Mouse (Mus musculus) thymus, postnatal 0 days (tissue): ENCODE data around the gene Coasy. TPM values are rescaled to one million over a fixed set of nuclear protein-coding genes. Genes with fewer than 3 reads are reported as not detected.

Experiments
- DNase-seq: peaks from one replicate; pipeline ENCODE4 v3.0.0-alpha.2; 2015; ENCODE audit warnings: low spot score
- polyA plus RNA-seq: library from polyadenylated mRNA; unstranded; fragments of >200 nt; fragmentation: Nextera tagmentation; extraction: Ambion mirVana; gene quantifications from 2 replicates; pipeline ENCODE4 v1.2.1, GENCODE M21; 2015

The Coasy gene
- polyA plus RNA-seq, 1 experiment from 2014 or later, result 37.3 TPM

DNA sequence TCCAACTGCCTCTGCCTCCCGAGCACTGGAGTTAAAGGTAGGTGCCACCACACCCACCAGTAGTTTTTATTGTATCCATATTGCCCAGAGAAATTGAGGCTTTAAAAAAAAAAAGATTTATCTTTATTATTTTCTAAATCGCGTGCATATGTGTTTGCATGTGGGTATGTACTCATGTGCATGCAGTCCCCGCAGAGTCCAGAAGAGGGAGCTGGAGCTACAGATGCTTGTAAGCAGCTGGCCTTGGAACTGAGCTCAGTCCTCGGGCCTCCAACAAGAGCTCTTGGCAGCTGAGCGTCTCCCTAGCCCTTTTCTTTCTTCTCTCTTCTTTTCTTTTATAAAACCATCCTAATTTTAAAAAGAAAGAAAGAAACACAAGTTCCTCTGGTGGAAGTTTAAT lies 49.3 kb downstream of the Coasy start:
- peak; percentile 42 for DNase-seq

DNA sequence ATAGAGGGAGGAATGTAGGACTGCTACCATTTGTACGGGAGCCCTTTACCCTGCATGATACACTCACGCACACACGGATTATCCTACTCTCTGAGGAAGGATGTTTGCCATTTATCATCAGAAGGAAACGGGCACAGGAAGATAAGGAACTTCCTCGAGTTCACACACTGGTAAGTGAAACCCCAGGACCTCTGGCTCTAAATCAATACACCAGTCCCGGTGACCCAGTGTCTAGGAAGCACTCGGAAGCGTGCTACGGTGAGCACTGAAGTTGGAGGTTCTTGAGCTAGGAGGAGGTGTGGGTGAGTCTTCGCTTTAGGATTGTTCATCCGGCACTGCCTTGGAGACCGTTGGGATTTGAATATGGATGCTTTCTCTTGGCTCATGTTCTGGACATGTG lies 50.7 kb downstream of the Coasy start:
- no peak for DNase-seq

DNA sequence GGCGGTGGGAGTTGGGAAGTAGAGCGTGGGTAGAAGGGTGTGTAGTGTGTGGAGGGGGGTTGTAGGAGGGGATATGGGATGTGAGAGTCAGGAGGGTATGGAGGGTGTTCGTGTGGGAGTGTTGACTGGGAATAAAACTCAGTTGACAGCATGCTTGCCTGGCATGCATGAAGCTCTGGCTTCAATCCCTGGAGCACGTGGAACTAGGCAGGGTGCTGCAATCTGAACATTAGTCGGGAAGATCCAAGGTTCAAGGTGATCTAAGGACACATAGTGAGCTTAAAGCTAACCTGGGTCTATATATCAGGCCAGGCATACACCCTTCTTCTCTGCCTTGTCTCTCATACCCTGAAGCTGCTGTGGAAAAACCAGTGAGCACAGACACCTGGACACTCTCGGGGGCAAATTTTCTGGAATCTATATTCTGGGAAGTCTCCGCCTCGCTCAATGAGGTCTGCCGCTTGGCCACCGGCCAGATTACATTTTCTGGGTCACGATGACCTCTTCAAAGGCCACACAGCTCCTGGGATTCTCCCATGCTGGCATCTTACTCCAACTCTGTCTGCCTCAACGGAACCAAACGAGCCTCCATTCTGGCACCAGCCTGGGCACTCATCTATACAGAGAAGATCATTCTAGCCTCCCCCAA lies 52.0 kb downstream of the Coasy start:
- DNase-seq, result no peak

Other genes starting within 250 kb of the Coasy start
- 99.6 and 105 TPM in 2 replicates for gene Stat5b, start 231.8 kb upstream of the Coasy start, polyA plus RNA-seq
- gene Stat5a, start 223.2 kb upstream of the Coasy start, polyA plus RNA-seq, result 61.2 and 62.7 TPM in 2 replicates
- gene Stat3, start 143.0 kb upstream of the Coasy start, polyA plus RNA-seq, result 79.7 and 84.2 TPM in 2 replicates
- 61.0 and 64.2 TPM in 2 replicates for gene Cavin1, start 111.7 kb upstream of the Coasy start, polyA plus RNA-seq
- gene Atp6v0a1, start 73.1 kb upstream of the Coasy start, polyA plus RNA-seq, result 17.6 and 19.1 TPM in 2 replicates
- 10.5 and 11.5 TPM in 2 replicates for gene Naglu, start 12.6 kb upstream of the Coasy start, polyA plus RNA-seq
- gene Hsd17b1, start 4.2 kb upstream of the Coasy start, polyA plus RNA-seq, result 0.10 and 0.13 TPM in 2 replicates
- 79.8 and 80.8 TPM in 2 replicates for gene Mlx, start 4.7 kb downstream of the Coasy start, polyA plus RNA-seq
- 34.6 and 39.0 TPM in 2 replicates for gene Psmc3ip, start 12.9 kb downstream of the Coasy start, polyA plus RNA-seq
- 20.9 and 22.2 TPM in 2 replicates for gene Retreg3, start 37.3 kb downstream of the Coasy start, polyA plus RNA-seq
- gene Tubg1, start 37.4 kb downstream of the Coasy start, polyA plus RNA-seq, result 73.0 and 80.2 TPM in 2 replicates
- gene Tubg2, start 73.3 kb downstream of the Coasy start, polyA plus RNA-seq, result 1.5 and 1.6 TPM in 2 replicates
- gene Cntnap1, start 88.0 kb downstream of the Coasy start, polyA plus RNA-seq, result 0.32 and 0.53 TPM in 2 replicates
- gene Plekhh3, start 88.8 kb downstream of the Coasy start, polyA plus RNA-seq, result 2.4 and 2.8 TPM in 2 replicates
- 1.7 and 1.8 TPM in 2 replicates for gene Ccr10, start 92.9 kb downstream of the Coasy start, polyA plus RNA-seq
- 13.7 and 13.8 TPM in 2 replicates for gene Ezh1, start 143.9 kb downstream of the Coasy start, polyA plus RNA-seq
- 29.6 and 30.8 TPM in 2 replicates for gene Ramp2, start 163.5 kb downstream of the Coasy start, polyA plus RNA-seq
- 132 and 149 TPM in 2 replicates for gene Vps25, start 171.1 kb downstream of the Coasy start, polyA plus RNA-seq
- gene Wnk4, start 178.0 kb downstream of the Coasy start, polyA plus RNA-seq, result 1.4 and 2.1 TPM in 2 replicates
- 1.3 and 1.9 TPM in 2 replicates for gene Cntd1, start 196.4 kb downstream of the Coasy start, polyA plus RNA-seq
- gene Coa3, start 196.5 kb downstream of the Coasy start, polyA plus RNA-seq, result 164 and 179 TPM in 2 replicates
- gene Becn1, start 219.7 kb downstream of the Coasy start, polyA plus RNA-seq, result 182 and 191 TPM in 2 replicates
- gene Psme3, start 233.6 kb downstream of the Coasy start, polyA plus RNA-seq, result 123 and 135 TPM in 2 replicates
- gene Aoc2, start 242.5 kb downstream of the Coasy start, polyA plus RNA-seq, result 0.76 and 1.0 TPM in 2 replicates
- 0.69 and 0.78 TPM in 2 replicates for gene Aoc3, start 248.0 kb downstream of the Coasy start, polyA plus RNA-seq